Mouse (Mus musculus) MEL (cell line): ENCODE data around the gene Gipc3.

Experiments
- BHLHE40 ChIP-seq: IDR thresholded peaks from 2 replicates; pipeline ENCODE4 v1.6.1; 2012; ENCODE audit warnings: low read depth, mild to moderate bottlenecking, inconsistent platforms, low read length, improper control_type of control experiment, borderline replicate concordance
- CTCF ChIP-seq, 3 experiments: IDR thresholded peaks in 2 of 3; conservative IDR thresholded peaks in 1 of 3; 2 replicates each; pipeline ENCODE4 v1.5.1; 2011 to 2012; ENCODE audit warnings: low read length in 3 of 3, low read depth in 2 of 3, mild to moderate bottlenecking in 2 of 3, improper control_type of control experiment in 1 of 3, inconsistent platforms in 1 of 3, mixed read lengths in 1 of 3, moderate library complexity in 1 of 3; ENCODE audit not compliant: control insufficient read depth in 1 of 3, insufficient read depth in 1 of 3, poor library complexity in 1 of 3, severe bottlenecking in 1 of 3
- E2F4 ChIP-seq: IDR thresholded peaks from 2 replicates; pipeline ENCODE4 v1.6.1; 2011; ENCODE audit warnings: low read depth, low read length, improper control_type of control experiment, borderline replicate concordance
- EP300 ChIP-seq, 2 experiments: IDR thresholded peaks; 2 replicates each; pipeline ENCODE4 v1.6.1; 2011; ENCODE audit warnings: improper control_type of control experiment in 2 of 2, low read length in 2 of 2, low read depth in 1 of 2, mild to moderate bottlenecking in 1 of 2
- ETS1 ChIP-seq: IDR thresholded peaks from 2 replicates; pipeline ENCODE4 v1.6.1; 2012; ENCODE audit warnings: low read depth, mild to moderate bottlenecking, inconsistent platforms, low read length, improper control_type of control experiment, moderate library complexity
- MAFK ChIP-seq: IDR thresholded peaks from 2 replicates; pipeline ENCODE4 v1.6.1; 2011; ENCODE audit warnings: low read depth, mild to moderate bottlenecking, low read length, improper control_type of control experiment, borderline replicate concordance
- MAZ ChIP-seq: IDR thresholded peaks from 2 replicates; pipeline ENCODE4 v1.6.1; 2012; ENCODE audit warnings: low read depth, mild to moderate bottlenecking, inconsistent platforms, low read length, improper control_type of control experiment
- POLR2A ChIP-seq, 2 experiments: IDR thresholded peaks; 2 replicates each; pipeline ENCODE4 v1.6.1; 2011 to 2012; ENCODE audit warnings: low read length in 2 of 2, mild to moderate bottlenecking in 2 of 2, control low read depth in 1 of 2, improper control_type of control experiment in 1 of 2, low read depth in 1 of 2, moderate library complexity in 1 of 2; ENCODE audit not compliant: control insufficient read depth in 1 of 2, insufficient read depth in 1 of 2, poor library complexity in 1 of 2
- RCOR1 ChIP-seq: IDR thresholded peaks from 2 replicates; pipeline ENCODE4 v1.6.1; 2012; ENCODE audit warnings: low read depth, mild to moderate bottlenecking, inconsistent platforms, low read length, improper control_type of control experiment
- TCF12 ChIP-seq: IDR thresholded peaks from 2 replicates; pipeline ENCODE4 v1.6.1; 2014; ENCODE audit warnings: low read depth, mild to moderate bottlenecking, inconsistent platforms, low read length, improper control_type of control experiment, moderate library complexity
- USF1 ChIP-seq: IDR thresholded peaks from 2 replicates; pipeline ENCODE4 v1.6.1; 2014; ENCODE audit warnings: low read depth, mild to moderate bottlenecking, inconsistent platforms, low read length, improper control_type of control experiment, moderate library complexity

DNA sequence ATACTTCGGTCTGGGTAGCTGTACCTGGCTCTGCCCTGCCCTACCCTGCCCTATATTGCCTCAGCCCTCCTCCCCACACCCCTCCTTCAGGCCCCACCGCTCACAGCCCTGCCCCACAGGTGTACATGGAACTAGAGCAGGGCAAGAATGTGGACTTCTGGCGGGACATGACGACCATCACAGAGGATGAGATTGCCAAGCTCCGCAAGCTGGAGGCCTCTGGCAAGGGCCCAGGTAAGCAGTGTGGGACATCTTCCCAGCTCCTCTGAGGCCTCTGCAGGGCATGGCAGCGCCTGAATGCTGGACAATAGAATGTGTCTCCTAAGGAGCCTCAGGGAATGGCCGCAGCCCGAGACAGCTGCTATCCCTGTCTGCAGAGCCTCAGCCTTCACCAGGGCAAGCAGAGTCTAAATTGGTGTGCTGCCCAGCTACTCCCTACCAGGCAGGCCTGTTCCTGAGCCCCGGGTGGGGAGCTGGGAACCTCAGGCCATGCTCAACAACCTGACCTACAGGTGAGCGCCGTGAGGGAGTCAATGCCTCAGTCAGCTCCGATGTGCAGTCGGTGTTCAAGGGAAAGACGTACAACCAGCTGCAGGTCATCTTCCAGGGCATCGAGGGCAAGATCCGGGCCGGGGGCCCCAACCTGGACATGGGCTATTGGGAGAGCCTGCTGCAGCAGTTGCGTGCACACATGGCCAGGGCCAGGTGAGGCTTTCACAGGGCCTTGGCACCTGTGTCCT, 19.1 kb downstream of the Gipc3 start:
- no peak for TF ChIP-seq RCOR1
- no peak for TF ChIP-seq USF1
- TF ChIP-seq BHLHE40: no peak
- no peak for TF ChIP-seq E2F4
- no peak for TF ChIP-seq EP300 (IDR thresholded peaks at IDR 0.05; ENCODE audit: low read depth in 1 of 2, low read length in 2 of 2)
- TF ChIP-seq POLR2A (IDR thresholded peaks at IDR 0.05; ENCODE audit: control insufficient read depth in 1 of 2, insufficient read depth in 1 of 2, low read depth in 1 of 2, low read length in 2 of 2, poor library complexity in 1 of 2): no peak
- TF ChIP-seq TCF12: no peak
- TF ChIP-seq CTCF (IDR thresholded peaks at IDR 0.05 in 2 of 3, conservative IDR thresholded peaks at IDR 0.05 in 1 of 3; ENCODE audit: control insufficient read depth in 1 of 3, insufficient read depth in 1 of 3, low read depth in 2 of 3, low read length in 3 of 3, poor library complexity in 1 of 3, severe bottlenecking in 1 of 3): no peak
- no peak for TF ChIP-seq ETS1
- TF ChIP-seq MAZ: no peak
- TF ChIP-seq MAFK: no peak
